Mouse (Mus musculus) kidney, postnatal 36 days (tissue): ENCODE measurements around the gene Bglap3.
"Not testable (repeated sequence)": the region's sequence is repeated elsewhere in the genome, so short reads cannot be mapped to it uniquely, and the experiment has no call there.

Experiments
- DNase-seq, 2 experiments: peaks; one replicate each; pipeline ENCODE4 v3.0.0; 2021 to 2022; ENCODE audit warnings: mixed read lengths in 2 of 2

The Bglap3 gene

GRCm38 (mm10) chr3:88372643-88373042 lies at the start of gene Bglap3:
TSS of gene Bglap3 (minus strand) at chr3:88372743.
- not testable (repeated sequence) for DNase-seq

GRCm38 (mm10) chr3:88422020-88422720 lies 49.6 kb upstream of the Bglap3 start:
- peak; percentile 57 to 73 for DNase-seq

- DNase-seq: peak; percentile 48 to 51
Measured at GRCm38 (mm10) chr3:88420771-88421170, 48.2 kb upstream of the Bglap3 start.

- no peak for DNase-seq
Measured at GRCm38 (mm10) chr3:88418016-88418415, 45.5 kb upstream of the Bglap3 start.

- DNase-seq: no peak
Measured at GRCm38 (mm10) chr3:88415668-88416067, 43.1 kb upstream of the Bglap3 start.

- DNase-seq: no peak
Measured at GRCm38 (mm10) chr3:88412636-88413035, 40.1 kb upstream of the Bglap3 start.

- no peak for DNase-seq
Measured at GRCm38 (mm10) chr3:88411681-88412080, 39.1 kb upstream of the Bglap3 start.

GRCm38 (mm10) chr3:88410645-88411031 lies 38.1 kb upstream of the Bglap3 start:
- peak; percentile 14 to 38 for DNase-seq

GRCm38 (mm10) chr3:88409741-88410644 lies 37.5 kb upstream of the Bglap3 start, which contains the start of gene Pmf1:
TSS of gene Pmf1 (minus strand) at chr3:88410331.
- DNase-seq: peak; percentile 96 to 98

- peak in 1 of 2 experiments; percentile 28 for DNase-seq
Measured at GRCm38 (mm10) chr3:88408953-88409352, 36.4 kb upstream of the Bglap3 start.

GRCm38 (mm10) chr3:88407529-88407928 lies 35.0 kb upstream of the Bglap3 start:
- no peak for DNase-seq

- peak; percentile 70 to 75 for DNase-seq
Measured at GRCm38 (mm10) chr3:88407090-88407489, 34.5 kb upstream of the Bglap3 start.

GRCm38 (mm10) chr3:88403522-88404230 lies 31.1 kb upstream of the Bglap3 start:
- DNase-seq: no peak

GRCm38 (mm10) chr3:88398666-88399065 lies 26.1 kb upstream of the Bglap3 start:
- DNase-seq: no peak

GRCm38 (mm10) chr3:88395742-88396141 lies 23.2 kb upstream of the Bglap3 start:
- DNase-seq: no peak

GRCm38 (mm10) chr3:88395288-88395687 lies 22.7 kb upstream of the Bglap3 start:
- DNase-seq: no peak

GRCm38 (mm10) chr3:88393776-88394375 lies 21.3 kb upstream of the Bglap3 start:
- DNase-seq: no peak

- no peak for DNase-seq
Measured at GRCm38 (mm10) chr3:88384364-88384763, 11.8 kb upstream of the Bglap3 start, which contains the start of gene Bglap. TSS of gene Bglap (minus strand) at chr3:88384464.

- DNase-seq: not testable (repeated sequence)
Measured at GRCm38 (mm10) chr3:88382383-88382782, 9.8 kb upstream of the Bglap3 start.

- peak; percentile 32 to 66 for DNase-seq
Measured at GRCm38 (mm10) chr3:88381389-88382315, 9.1 kb upstream of the Bglap3 start.

GRCm38 (mm10) chr3:88378599-88378998 lies 6.1 kb upstream of the Bglap3 start, which contains the start of gene Bglap2:
TSS of gene Bglap2 (minus strand) at chr3:88378699.
- DNase-seq: not testable (repeated sequence)
